Mouse (Mus musculus) neural tube, embryonic 11.5 days (tissue): ENCODE measurements around the gene Rasgrp1. TPM values are rescaled to one million over a fixed set of nuclear protein-coding genes. Genes with fewer than 3 reads are reported as not detected.

Source experiments
- ATAC-seq: fragments of 200-750 bp; cut with Nextera tagmentation; 2 replicates; pipeline ENCODE4 v1.8.0; 2017; ENCODE audit warnings: moderate number of reproducible peaks, mild to moderate bottlenecking, moderate TSS enrichment, moderate library complexity; ENCODE audit not compliant: insufficient read depth, low FRiP score, low TSS enrichment
- DNase-seq: peaks from one replicate; pipeline ENCODE4 v3.0.0-alpha.2; 2015; ENCODE audit warnings: low spot score
- H3K27ac ChIP-seq: fragments of 300-500 bp; sonication (generic); 2 replicates; pipeline ENCODE4 v1.5.1; 2014; ENCODE audit warnings: low read depth, mild to moderate bottlenecking, low read length
- H3K27me3 ChIP-seq: fragments of 300-500 bp; sonication (generic); 2 replicates; pipeline ENCODE4 v1.6.1; 2014; ENCODE audit warnings: mild to moderate bottlenecking, low read length, mixed read lengths; ENCODE audit not compliant: control insufficient read depth, insufficient read depth
- H3K36me3 ChIP-seq: fragments of 300-500 bp; sonication (generic); 2 replicates; pipeline ENCODE4 v1.6.1; 2014; ENCODE audit warnings: mild to moderate bottlenecking, low read length, moderate library complexity, mixed read lengths; ENCODE audit not compliant: control insufficient read depth, insufficient read depth
- H3K4me1 ChIP-seq: fragments of 300-500 bp; sonication (generic); 2 replicates; pipeline ENCODE4 v1.6.1; 2014; ENCODE audit warnings: low read length, mixed read lengths; ENCODE audit not compliant: control insufficient read depth, insufficient read depth
- H3K4me2 ChIP-seq: fragments of 300-500 bp; sonication (generic); 2 replicates; pipeline ENCODE4 v1.6.1; 2014; ENCODE audit warnings: low read depth, mild to moderate bottlenecking, moderate library complexity
- H3K4me3 ChIP-seq: fragments of 300-500 bp; sonication (generic); 2 replicates; pipeline ENCODE4 v1.5.1; 2014; ENCODE audit warnings: low read depth, low read length
- H3K9ac ChIP-seq: fragments of 300-500 bp; sonication (generic); 2 replicates; pipeline ENCODE4 v1.6.1; 2014; ENCODE audit warnings: mild to moderate bottlenecking, low read length
- H3K9me3 ChIP-seq: fragments of 300-500 bp; sonication (generic); 2 replicates; pipeline ENCODE4 v1.6.1; 2016; ENCODE audit warnings: low read length; ENCODE audit not compliant: control insufficient read depth
- WGBS: fragments of 180-500 bp; shearing (Covaris S2); extraction: QIAGEN DNeasy Blood & Tissue Kit; methylation state at CpG from one replicate; pipeline ENCODE4 v1.1.7; 2014; 5-methylcytosine and 5-hydroxymethylcytosine counted together
- polyA plus RNA-seq: library from polyadenylated mRNA; unstranded; fragments of >200 nt; fragmentation: Nextera tagmentation; extraction: Ambion mirVana; gene quantifications from 2 replicates; pipeline ENCODE4 v1.2.1, GENCODE M21; 2014

Gene Rasgrp1
- polyA plus RNA-seq, 1 experiment from 2014 or later, result 0.17 TPM

DNA sequence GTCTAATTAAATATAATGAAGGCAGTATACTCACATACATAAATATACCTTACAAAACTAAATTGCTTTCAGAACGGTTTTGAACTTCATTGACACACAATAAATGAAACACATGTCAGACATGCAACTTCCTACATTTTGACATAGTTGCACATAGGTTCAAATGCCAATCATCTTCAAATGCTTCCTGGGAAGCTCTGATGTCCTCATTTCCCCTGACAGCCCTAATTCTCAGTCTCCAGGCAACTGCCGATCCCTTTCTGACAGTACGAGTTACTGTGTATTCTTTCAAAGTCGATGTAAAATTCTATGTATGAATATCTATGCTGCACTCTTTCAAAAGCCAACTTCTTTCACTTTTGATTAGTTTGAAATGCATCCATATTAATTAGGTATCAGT is 100.8 kb downstream of the Rasgrp1 start:
- H3K4me3 ChIP-seq, result no peak overlapping the region
- H3K36me3 ChIP-seq, result no peaks in the 10 kb centered on the region
- no peaks in the 10 kb centered on the region for H3K9me3 ChIP-seq
- H3K27ac ChIP-seq, result no peak overlapping the region
- H3K9ac ChIP-seq, result no peak overlapping the region
- ATAC-seq (no peak), DNase-seq (no peak)
- H3K4me2 ChIP-seq, result no peak overlapping the region
- no peaks in the 10 kb centered on the region for H3K27me3 ChIP-seq
- WGBS, result 83% methylated on average over 4 of the region's 4 CpGs
- no peaks in the 10 kb centered on the region for H3K4me1 ChIP-seq

DNA sequence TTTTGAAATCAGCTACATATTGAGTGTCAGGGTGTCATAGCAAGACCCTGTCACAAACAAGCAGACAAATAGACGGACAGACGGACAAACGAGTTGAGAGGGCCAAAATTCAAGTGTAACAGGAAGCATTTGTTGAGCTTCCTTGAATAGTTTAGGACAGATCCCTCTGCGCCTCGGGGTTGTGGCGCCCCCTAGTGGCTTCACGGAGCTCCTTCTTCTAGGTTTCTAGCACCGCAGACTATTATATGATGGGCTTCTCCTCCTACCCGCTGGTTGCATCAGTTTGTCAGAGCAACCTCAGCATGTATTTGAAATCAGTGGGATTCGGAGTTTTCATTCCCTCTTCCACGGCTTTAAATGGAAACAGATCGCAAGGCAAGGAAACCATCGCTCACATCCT is 111.5 kb downstream of the Rasgrp1 start:
- Histone ChIP-seq H3K4me3 (no peak overlapping the region), H3K4me1 (no peaks in the 10 kb centered on the region), H3K9me3 (no peaks in the 10 kb centered on the region), H3K4me2 (no peak overlapping the region), H3K9ac (no peak overlapping the region), H3K27me3 (no peaks in the 10 kb centered on the region), H3K36me3 (no peaks in the 10 kb centered on the region), H3K27ac (no peak overlapping the region)
- ATAC-seq (peak; percentile 81), DNase-seq (peak; percentile 85)
- 8% methylated on average over 13 of the region's 13 CpGs for WGBS

GRCm38 (mm10) chr2:117230261-117230660 is 112.5 kb downstream of the Rasgrp1 start:
- no peaks in the 10 kb centered on the region for H3K27me3 ChIP-seq
- ATAC-seq (no peak), DNase-seq (no peak)
- no peak overlapping the region for H3K4me2 ChIP-seq
- no peak overlapping the region for H3K4me3 ChIP-seq
- H3K9ac ChIP-seq, result no peak overlapping the region
- H3K27ac ChIP-seq, result no peak overlapping the region
- no peaks in the 10 kb centered on the region for H3K4me1 ChIP-seq
- 87% methylated on average over 7 of the region's 7 CpGs for WGBS
- no peaks in the 10 kb centered on the region for H3K36me3 ChIP-seq
- no peaks in the 10 kb centered on the region for H3K9me3 ChIP-seq

Other genes starting within 250 kb of the Rasgrp1 start
- 23.4 and 23.5 TPM in 2 replicates for gene Spred1, start 221.6 kb downstream of the Rasgrp1 start, polyA plus RNA-seq
- 6.7 and 7.2 TPM in 2 replicates for gene Fam98b, start 93.3 kb downstream of the Rasgrp1 start, polyA plus RNA-seq